Mouse (Mus musculus) forebrain, embryonic 12.5 days (tissue): ENCODE results near the gene Vmn1r188. TPM values are rescaled to one million over a fixed set of nuclear protein-coding genes. Genes with fewer than 3 reads are reported as not detected.
A peak's percentile ranks its signal among the peaks of the same experiment; 100 is the strongest.
"Not testable (repeated sequence)": the region's sequence is repeated elsewhere in the genome, so short reads cannot be mapped to it uniquely, and the experiment has no call there.

Experiments
- ATAC-seq: fragments of 200-750 bp; cut with Nextera tagmentation; 2 replicates; pipeline ENCODE4 v1.8.0; 2017; ENCODE audit warnings: moderate TSS enrichment; ENCODE audit not compliant: low FRiP score
- H3K27ac ChIP-seq: fragments of 300-500 bp; sonication (generic); 2 replicates; pipeline ENCODE4 v1.5.1; 2016; ENCODE audit warnings: mild to moderate bottlenecking
- H3K27me3 ChIP-seq: fragments of 300-500 bp; sonication (generic); 2 replicates; pipeline ENCODE4 v1.6.1; 2016; ENCODE audit warnings: mild to moderate bottlenecking
- H3K36me3 ChIP-seq: fragments of 300-500 bp; sonication (generic); replicated peaks from 2 replicates; pipeline ENCODE4 v1.6.1; 2016; ENCODE audit warnings: mild to moderate bottlenecking
- H3K4me1 ChIP-seq: fragments of 300-500 bp; sonication (generic); 2 replicates; pipeline ENCODE4 v1.6.1; 2016
- H3K4me2 ChIP-seq: fragments of 300-500 bp; sonication (generic); 2 replicates; pipeline ENCODE4 v1.6.1; 2016; ENCODE audit warnings: mild to moderate bottlenecking, moderate library complexity
- H3K4me3 ChIP-seq: fragments of 300-500 bp; sonication (generic); replicated peaks from 2 replicates; pipeline ENCODE4 v1.5.1; 2016; ENCODE audit warnings: mild to moderate bottlenecking
- H3K9ac ChIP-seq: fragments of 300-500 bp; sonication (generic); 2 replicates; pipeline ENCODE4 v1.6.1; 2016; ENCODE audit warnings: mild to moderate bottlenecking
- H3K9me3 ChIP-seq: fragments of 300-500 bp; sonication (generic); 2 replicates; pipeline ENCODE4 v1.6.1; 2016
- WGBS: fragments of 180-500 bp; shearing (Covaris S2); methylation state at CpG from one replicate; pipeline ENCODE4 v1.1.7; 2016; 5-methylcytosine and 5-hydroxymethylcytosine counted together
- polyA plus RNA-seq: library from polyadenylated mRNA; unstranded; fragments of >200 nt; fragmentation: Nextera tagmentation; extraction: Ambion mirVana; gene quantifications from 2 replicates; pipeline ENCODE4 v1.2.1, GENCODE M21; 2016

The Vmn1r188 gene
- polyA plus RNA-seq, 1 experiment from 2014 or later = not detected

- Histone ChIP-seq H3K27me3 (no peaks in the 10 kb centered on the region), H3K4me1 (peaks cover 19% of the 10 kb centered on the region), H3K4me2 (peak overlapping the region; percentile 77), H3K4me3 (peak overlapping the region; percentile 40), H3K36me3 (no peaks in the 10 kb centered on the region), H3K27ac (peak overlapping the region; percentile 97), H3K9ac (peak overlapping the region; percentile 65), H3K9me3 (no peaks in the 10 kb centered on the region)
- WGBS = 2% methylated on average over 13 of the region's 13 CpGs
- ATAC-seq = no peak
Measured at GRCm38 (mm10) chr13:22041651-22042567, 42.3 kb upstream of the Vmn1r188 start.

GRCm38 (mm10) chr13:22042568-22043502 lies 41.4 kb upstream of the Vmn1r188 start, which contains the start of the genes Hist1h2ag and Hist1h2bj:
Gene Hist1h2ag, minus strand, starts transcription at chr13:22042944.
Gene Hist1h2bj, plus strand, starts transcription at chr13:22043214.
- Histone ChIP-seq H3K4me2 (peak within 1 kb of the TSS; percentile 77), H3K4me3 (peak within 1 kb of the TSS; percentile 42), H3K9ac (peak within 1 kb of the TSS; percentile 65), H3K4me1 (peaks cover 18% of the 10 kb centered on the region), H3K27ac (peak within 1 kb of the TSS; percentile 97)
- under 1% methylated on average over 51 of the region's 80 CpGs for WGBS
- not testable (repeated sequence) for H3K9me3 ChIP-seq, H3K27me3 ChIP-seq, H3K36me3 ChIP-seq
- peak; percentile 93 for ATAC-seq

DNA sequence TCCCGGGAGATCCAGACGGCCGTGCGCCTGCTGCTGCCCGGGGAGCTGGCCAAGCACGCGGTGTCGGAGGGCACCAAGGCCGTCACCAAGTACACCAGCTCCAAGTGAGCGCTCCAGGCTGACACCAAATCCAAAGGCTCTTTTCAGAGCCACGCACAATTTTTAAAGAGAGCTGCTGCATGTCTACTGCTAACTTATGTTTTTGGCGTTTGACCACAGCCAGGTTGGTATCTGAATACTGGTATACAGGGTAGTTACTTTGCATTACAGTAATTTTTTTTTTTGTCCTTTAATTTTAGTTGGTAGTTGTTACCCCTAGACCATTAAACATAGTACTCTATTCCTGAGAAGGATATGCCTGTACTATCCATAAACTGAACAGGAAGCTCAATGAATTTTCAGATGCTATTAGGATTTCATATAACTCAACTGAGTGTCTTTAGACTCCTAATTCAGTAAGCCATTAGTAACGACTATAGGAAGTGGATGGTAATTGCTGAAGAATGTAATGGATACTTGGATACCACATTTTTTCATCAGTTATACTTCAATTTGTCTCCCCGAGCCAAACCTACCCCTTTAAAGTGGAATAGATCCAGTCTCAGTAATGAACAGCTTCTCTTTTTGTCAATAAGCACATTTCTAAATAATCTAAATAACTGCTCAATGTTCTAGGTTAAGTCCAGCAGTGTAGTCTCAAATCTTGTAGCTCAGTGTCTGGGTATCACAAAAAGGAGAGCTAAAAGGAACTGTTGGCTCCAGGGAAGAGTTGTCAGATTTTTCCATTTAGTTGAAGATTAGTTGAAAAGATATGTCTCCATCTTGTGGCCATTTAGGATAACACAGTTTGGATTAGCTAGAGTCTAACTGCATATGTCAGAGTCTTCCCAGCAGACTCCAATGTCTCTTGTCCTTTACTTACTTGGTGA lies 40.5 kb upstream of the Vmn1r188 start:
- Histone ChIP-seq H3K9ac (peak overlapping the region; percentile 60), H3K27me3 (no peaks in the 10 kb centered on the region), H3K4me1 (peaks cover 18% of the 10 kb centered on the region), H3K4me3 (peak overlapping the region; percentile 42), H3K9me3 (no peaks in the 10 kb centered on the region), H3K27ac (peak overlapping the region; percentile 90), H3K4me2 (peak overlapping the region; percentile 60), H3K36me3 (no peaks in the 10 kb centered on the region)
- WGBS = 3% methylated on average over 14 of the region's 14 CpGs
- peak; percentile 18 for ATAC-seq

DNA sequence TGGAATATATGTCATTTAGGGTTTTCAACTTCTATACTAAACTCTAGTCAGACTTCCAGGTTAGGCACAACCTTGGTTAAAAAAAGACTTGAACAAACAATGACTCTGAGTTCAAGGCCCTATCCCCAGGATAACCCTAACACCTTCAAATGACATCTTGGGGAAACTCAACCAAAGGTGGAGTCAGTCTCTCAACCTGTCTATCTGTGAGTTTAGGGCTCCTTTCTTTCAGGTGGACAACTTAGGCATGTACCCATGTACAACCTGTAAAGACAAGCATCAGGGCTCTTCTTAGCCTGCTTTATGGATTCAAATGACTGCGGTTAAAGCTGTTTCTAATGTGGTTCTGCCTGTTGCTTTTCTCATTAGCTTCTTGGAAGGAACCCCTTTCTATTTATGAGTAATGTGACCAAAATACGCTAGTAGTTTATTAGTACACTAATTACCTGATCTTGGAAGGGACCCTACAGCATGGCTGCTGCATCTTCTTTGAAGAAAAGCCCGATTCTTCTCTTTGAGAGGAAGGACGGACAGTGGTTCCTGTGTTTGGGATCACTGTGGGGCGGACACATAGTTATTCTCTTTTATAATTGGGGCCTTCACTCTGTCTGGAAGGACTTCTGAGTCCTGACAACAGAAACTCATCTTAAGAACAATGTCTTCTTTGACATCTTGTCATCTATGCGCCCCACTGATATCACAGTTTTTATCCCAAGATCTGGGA lies 39.6 kb upstream of the Vmn1r188 start:
- Histone ChIP-seq H3K4me2 (peak overlapping the region; percentile 60), H3K9me3 (no peaks in the 10 kb centered on the region), H3K4me3 (no peak overlapping the region), H3K27ac (peak overlapping the region; percentile 90), H3K9ac (no peak overlapping the region), H3K36me3 (no peaks in the 10 kb centered on the region), H3K27me3 (no peaks in the 10 kb centered on the region), H3K4me1 (peaks cover 19% of the 10 kb centered on the region)
- no peak for ATAC-seq
- WGBS = 86% methylated on average over 6 of the region's 6 CpGs

DNA sequence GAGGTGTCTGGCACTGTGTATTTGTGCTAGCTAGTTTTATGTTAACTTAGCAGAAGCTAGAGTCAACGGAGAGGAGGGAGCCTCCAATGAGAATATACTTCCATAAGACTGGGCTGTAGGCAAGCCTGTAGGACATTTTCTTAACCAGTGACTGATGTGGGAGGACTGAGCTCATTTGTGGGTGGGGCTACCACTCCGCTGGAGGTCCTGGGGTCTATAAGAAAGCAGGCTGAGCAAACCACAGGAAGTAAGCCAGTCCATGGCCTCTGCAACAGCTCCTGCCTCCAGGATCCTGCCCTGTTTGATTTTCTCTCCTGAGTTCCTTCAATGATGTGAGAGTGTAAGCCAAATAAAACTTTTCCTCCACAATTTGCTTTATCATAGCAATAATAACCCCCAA lies 38.9 kb upstream of the Vmn1r188 start:
- H3K27me3 ChIP-seq = no peaks in the 10 kb centered on the region
- no peak overlapping the region for H3K4me2 ChIP-seq
- no peaks in the 10 kb centered on the region for H3K9me3 ChIP-seq
- no peak overlapping the region for H3K9ac ChIP-seq
- H3K27ac ChIP-seq = no peak overlapping the region
- peaks cover 16% of the 10 kb centered on the region for H3K4me1 ChIP-seq
- H3K36me3 ChIP-seq = no peaks in the 10 kb centered on the region
- no peak for ATAC-seq
- 73% methylated on average over 2 of the region's 2 CpGs for WGBS
- H3K4me3 ChIP-seq = no peak overlapping the region

- Histone ChIP-seq H3K9me3 (no peaks in the 10 kb centered on the region), H3K4me3 (no peak overlapping the region), H3K27me3 (no peaks in the 10 kb centered on the region), H3K4me1 (peaks cover 4% of the 10 kb centered on the region), H3K36me3 (no peaks in the 10 kb centered on the region), H3K4me2 (no peak overlapping the region), H3K9ac (no peak overlapping the region), H3K27ac (no peak overlapping the region)
- 90% methylated on average over 2 of the region's 2 CpGs for WGBS
- ATAC-seq = no peak
Measured at GRCm38 (mm10) chr13:22049041-22049440, 35.2 kb upstream of the Vmn1r188 start.

DNA sequence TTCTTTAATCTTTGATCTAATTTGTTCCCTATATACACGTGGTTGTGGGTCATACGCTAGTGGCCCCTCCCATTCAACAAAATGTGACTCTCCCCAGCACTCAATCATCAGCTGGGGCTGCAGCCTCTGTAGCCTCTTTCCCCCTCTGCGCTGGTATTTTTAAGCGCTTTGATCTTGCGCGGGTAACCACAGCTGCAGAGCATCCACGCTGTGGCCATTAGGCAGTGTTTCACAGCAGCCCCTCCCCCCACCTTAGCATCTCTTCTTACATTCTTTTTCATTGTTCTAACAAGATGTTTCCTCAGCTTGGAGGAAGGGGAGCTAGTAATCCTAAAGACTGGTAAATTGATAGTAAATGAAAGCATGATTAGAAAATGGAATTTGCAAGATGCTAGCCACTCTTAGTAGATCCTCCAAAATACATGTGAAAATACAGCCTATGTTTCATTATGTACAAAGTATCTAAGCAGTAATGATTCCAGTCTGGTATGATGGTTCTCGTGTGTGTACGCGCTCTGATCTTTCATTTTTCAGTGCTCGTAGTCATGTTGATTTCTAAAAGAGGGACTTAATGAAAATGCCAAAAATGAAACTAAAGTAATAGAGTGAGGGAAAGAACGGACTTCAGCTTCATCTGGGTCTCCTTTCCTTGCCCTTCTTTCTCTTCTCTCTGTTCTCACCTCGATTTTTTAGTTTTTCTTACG lies 34.4 kb upstream of the Vmn1r188 start:
- Histone ChIP-seq H3K27me3 (no peaks in the 10 kb centered on the region), H3K36me3 (no peaks in the 10 kb centered on the region), H3K27ac (peak overlapping the region; percentile 83), H3K9me3 (no peaks in the 10 kb centered on the region), H3K9ac (peak overlapping the region; percentile 38), H3K4me3 (peak overlapping the region; percentile 48), H3K4me1 (peaks cover 3% of the 10 kb centered on the region; the same call in 1 of the 2 replicates), H3K4me2 (peak overlapping the region; percentile 58)
- peak; percentile 55 for ATAC-seq
- WGBS = 1% methylated on average over 14 of the region's 14 CpGs

GRCm38 (mm10) chr13:22050591-22051522 lies 33.4 kb upstream of the Vmn1r188 start:
- peak overlapping the region; percentile 58 for H3K4me2 ChIP-seq
- H3K4me3 ChIP-seq = peak overlapping the region; percentile 48
- no peaks in the 10 kb centered on the region for H3K9me3 ChIP-seq
- WGBS = under 1% methylated on average over 52 of the region's 52 CpGs
- peak; percentile 95 for ATAC-seq
- H3K27me3 ChIP-seq = no peaks in the 10 kb centered on the region
- peaks cover 3% of the 10 kb centered on the region; the same call in 1 of the 2 replicates for H3K4me1 ChIP-seq
- peak overlapping the region; percentile 83 for H3K27ac ChIP-seq
- H3K9ac ChIP-seq = peak overlapping the region; percentile 63
- no peaks in the 10 kb centered on the region for H3K36me3 ChIP-seq

DNA sequence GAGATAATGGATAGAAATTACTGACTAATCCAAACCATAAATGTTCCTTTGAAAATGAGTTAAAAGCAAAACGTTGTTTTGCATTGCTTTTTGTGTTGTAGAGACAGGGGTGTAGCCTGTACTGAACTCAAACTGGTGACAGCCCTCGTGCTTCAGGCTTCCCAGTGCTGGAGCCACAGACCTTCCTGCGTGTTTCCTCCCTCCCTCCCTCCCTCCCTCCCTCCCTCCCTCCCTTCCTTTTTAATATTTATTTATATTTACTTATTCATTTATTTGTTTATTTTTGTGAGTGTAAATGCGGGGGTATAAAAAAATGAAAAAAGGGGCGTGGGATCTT lies 32.7 kb upstream of the Vmn1r188 start:
- Histone ChIP-seq H3K27me3 (no peaks in the 10 kb centered on the region), H3K27ac (peak overlapping the region; percentile 83; the same call in 1 of the 2 replicates), H3K4me2 (peak overlapping the region; percentile 58), H3K4me3 (peak overlapping the region; percentile 48), H3K36me3 (no peaks in the 10 kb centered on the region), H3K4me1 (peaks cover 3% of the 10 kb centered on the region; the same call in 1 of the 2 replicates), H3K9me3 (no peaks in the 10 kb centered on the region), H3K9ac (peak overlapping the region; percentile 63; the same call in 1 of the 2 replicates)
- no peak for ATAC-seq
- WGBS = 13% methylated on average over 5 of the region's 5 CpGs

- Histone ChIP-seq H3K27ac (no peak overlapping the region), H3K4me3 (no peak overlapping the region), H3K36me3 (no peaks in the 10 kb centered on the region), H3K9me3 (no peaks in the 10 kb centered on the region), H3K4me1 (peaks cover 3% of the 10 kb centered on the region; the same call in 1 of the 2 replicates), H3K27me3 (no peaks in the 10 kb centered on the region), H3K4me2 (no peak overlapping the region), H3K9ac (no peak overlapping the region)
- 95% methylated on average over 1 of the region's 1 CpGs for WGBS
- no peak for ATAC-seq
Measured at GRCm38 (mm10) chr13:22053754-22054153, 30.5 kb upstream of the Vmn1r188 start.
